Mouse (Mus musculus): ENCODE measurements around the gene Incenp.
"Not testable (repeated sequence)": the region's sequence is repeated elsewhere in the genome, so short reads cannot be mapped to it uniquely, and the experiment has no call there.

Gene Incenp

GRCm38 (mm10) chr19:9899072-9899779 lies at the start of gene Incenp:
Gene Incenp, minus strand, starts transcription at chr19:9899551.
- DNase-seq (ENCODE audit: low spot score in 2 of 2), result peak; percentile 86 to 94

DNA sequence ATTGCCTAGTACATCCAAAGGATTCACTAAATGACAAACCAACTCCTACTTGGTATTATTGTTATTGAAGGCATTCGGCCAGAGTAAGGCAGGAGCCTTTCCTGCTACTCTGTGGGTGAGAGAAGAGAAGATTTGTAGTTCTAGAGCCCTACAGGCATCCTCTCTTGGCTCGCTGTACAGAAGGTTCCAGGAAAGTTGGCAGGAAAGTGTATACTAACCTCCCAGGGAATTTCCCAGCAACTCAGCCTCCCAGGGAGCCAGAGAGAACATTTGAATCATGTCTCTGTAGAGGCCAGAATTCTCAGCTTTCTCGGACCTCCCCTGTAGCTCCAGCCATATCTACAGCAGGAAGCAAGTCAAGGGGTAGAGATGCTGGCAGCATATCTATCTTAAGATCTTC lies 47.6 kb upstream of the Incenp start:
- DNase-seq (ENCODE audit: low spot score in 2 of 2), result no peak

GRCm38 (mm10) chr19:9945800-9946564 lies 46.6 kb upstream of the Incenp start:
- DNase-seq (ENCODE audit: low spot score in 2 of 2), result no peak

DNA sequence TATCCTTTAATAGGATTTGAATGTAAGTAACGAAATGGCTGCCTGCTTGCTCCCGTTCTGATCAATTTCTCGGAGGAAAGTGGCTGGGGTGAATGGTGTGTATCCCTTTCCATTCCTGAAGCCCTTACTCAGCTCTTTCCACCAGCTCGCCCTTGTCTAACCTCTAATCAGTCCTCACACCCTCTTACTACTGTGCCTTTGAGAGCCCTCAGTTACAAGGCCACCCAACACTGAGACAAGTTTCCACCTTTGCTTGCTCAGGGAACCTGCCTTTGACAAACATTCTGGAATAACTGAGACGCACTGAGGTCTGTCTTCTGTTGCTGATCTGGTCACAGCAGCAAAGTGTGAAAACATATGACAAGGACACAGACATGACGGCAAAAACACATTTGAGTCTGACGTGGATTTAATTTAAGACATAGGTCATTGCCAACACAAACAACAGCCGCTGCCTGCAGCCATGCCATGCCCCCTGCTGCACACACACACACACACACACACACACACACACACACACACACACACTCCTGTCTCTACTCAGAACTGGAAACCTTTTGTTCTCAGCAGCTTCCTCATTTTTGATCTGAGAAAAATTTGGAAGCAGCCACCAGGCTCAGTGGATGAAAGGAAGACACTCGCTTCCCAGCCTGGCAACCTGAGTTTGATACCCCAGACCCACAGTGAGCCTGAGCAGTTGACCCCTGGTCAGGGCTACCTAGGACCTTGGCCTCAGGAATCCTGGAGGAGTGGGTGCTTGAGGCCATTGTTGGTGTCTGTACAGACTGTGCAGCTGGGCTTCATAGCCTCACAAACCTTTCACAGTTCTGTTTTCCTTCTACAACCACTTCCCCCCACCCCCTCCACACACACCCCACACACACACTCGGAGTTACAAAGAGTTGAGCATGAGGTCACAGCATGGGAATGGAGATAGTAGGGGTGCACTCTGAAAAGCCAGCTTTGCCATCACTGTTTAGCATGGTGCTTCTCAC lies 43.5 kb upstream of the Incenp start:
- DNase-seq (ENCODE audit: low spot score in 2 of 2), result peak; percentile 34 to 48

GRCm38 (mm10) chr19:9941809-9942208 lies 42.5 kb upstream of the Incenp start:
- DNase-seq (ENCODE audit: low spot score in 2 of 2), result no peak

DNA sequence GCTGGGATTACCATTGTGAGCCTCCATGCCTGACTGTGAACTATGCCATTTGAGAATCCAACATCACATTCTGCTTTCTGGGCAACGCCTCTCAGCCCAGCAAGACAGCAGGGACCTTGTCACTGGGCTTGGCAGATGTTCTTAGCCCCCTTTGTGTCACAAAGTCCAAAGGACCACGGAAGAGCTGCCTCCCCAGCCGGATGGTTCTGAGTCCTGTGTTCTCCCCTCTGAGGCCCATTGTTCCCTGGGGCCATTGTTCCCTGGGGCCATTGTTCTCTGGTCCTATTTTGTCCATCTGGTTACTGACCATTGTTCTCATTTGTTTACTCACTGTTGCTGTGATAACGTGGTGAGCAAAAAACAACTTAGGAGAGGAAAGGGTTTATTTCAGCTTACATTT lies 41.6 kb upstream of the Incenp start:
- no peak for DNase-seq (ENCODE audit: low spot score in 2 of 2)

- no peak for DNase-seq (ENCODE audit: low spot score in 2 of 2)
Observed at GRCm38 (mm10) chr19:9939841-9940240, 40.5 kb upstream of the Incenp start.

GRCm38 (mm10) chr19:9938824-9939303 lies 39.5 kb upstream of the Incenp start:
- DNase-seq (ENCODE audit: low spot score in 2 of 2), result peak; percentile 49 to 73

GRCm38 (mm10) chr19:9938156-9938823 lies 38.9 kb upstream of the Incenp start:
- no peak for DNase-seq (ENCODE audit: low spot score in 2 of 2)

DNA sequence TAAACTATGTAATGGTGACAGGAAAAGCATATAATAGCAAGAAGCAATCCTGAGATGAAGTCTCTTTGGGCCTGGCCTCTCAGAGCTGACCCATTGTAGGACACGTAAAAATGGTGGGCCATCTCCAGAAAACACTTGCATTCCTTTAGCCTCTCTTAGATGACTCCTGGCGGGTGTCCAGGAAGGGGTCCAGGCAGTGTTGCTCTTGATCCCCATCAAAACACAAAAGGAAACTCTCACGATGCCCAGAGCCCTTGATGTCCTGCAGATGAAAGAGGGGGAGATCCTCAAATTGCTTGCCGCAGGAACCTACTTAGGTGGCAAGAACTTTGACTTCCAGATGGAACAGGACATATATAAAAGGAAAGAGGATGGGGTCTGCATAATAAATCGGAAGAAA lies 38.1 kb upstream of the Incenp start:
- DNase-seq (ENCODE audit: low spot score in 2 of 2), result no peak

GRCm38 (mm10) chr19:9936579-9936978 lies 37.2 kb upstream of the Incenp start:
- peak in 1 of 2 experiments; percentile 66 for DNase-seq (ENCODE audit: low spot score in 2 of 2)

DNA sequence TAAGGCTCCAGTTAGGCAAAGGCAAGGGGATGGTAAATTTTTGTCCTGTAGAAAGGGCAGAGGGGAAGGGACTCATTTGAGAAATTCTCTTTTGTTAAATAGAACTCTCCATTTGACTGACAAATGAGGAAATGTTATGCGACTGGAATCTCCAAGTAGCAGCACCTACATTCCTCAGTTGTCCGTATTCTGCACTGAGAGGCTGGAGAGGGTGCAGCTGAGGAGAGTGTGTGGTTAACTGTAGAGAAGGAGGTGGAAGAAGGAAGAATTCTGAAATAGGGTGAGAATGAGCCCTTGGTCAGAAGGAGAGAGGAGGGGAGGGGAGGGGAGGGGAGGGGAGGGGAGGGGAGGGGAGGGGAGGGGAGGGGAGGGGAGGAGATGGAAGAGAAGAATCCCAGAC lies 34.6 kb upstream of the Incenp start:
- DNase-seq (ENCODE audit: low spot score in 2 of 2), result no peak

- not testable (repeated sequence) for DNase-seq (ENCODE audit: low spot score in 2 of 2)
Observed at GRCm38 (mm10) chr19:9931167-9931607, 31.8 kb upstream of the Incenp start.

DNA sequence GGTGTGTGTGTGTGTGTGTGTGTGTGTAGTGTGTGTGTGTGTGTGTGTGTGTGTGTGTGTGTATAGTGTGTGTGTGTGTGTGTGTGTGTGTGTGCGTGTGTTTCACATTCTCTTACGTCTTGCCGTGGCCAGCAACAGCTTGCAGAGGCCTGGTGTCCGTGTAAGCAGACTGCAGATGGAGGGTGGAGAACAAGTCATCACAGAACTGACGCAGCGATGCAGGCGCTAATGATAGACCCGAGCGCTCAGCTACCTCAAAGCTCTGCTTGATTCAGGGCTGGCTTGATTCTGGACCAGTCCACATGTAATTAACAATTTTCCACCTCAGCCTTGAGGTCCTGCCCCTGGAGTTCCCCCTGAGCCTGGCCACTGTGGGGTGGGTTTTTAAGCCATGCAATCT lies 28.7 kb upstream of the Incenp start:
- DNase-seq (ENCODE audit: low spot score in 2 of 2), result no peak

GRCm38 (mm10) chr19:9924769-9925272 lies 25.5 kb upstream of the Incenp start:
- no peak for DNase-seq (ENCODE audit: low spot score in 2 of 2)

GRCm38 (mm10) chr19:9924034-9924768 lies 24.9 kb upstream of the Incenp start:
- DNase-seq (ENCODE audit: low spot score in 2 of 2), result no peak

DNA sequence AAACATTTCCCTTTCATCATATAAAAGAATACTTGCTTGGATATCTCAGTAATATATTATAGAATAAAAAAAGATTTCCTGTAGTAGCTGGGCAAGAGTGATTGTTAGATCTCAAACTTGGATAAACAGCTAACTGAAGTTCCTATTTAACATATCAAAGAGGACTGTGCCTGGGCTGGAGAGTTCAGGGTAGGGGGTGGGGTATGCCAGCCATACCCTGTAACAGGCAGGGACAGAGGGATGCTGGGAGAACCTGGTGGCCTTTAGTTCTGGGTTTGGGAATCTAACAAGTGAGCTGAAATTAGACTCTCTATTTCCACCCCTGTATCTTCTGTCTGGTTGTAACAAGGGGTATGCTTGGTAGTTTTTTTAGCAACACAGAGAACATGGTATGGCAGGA lies 23.7 kb upstream of the Incenp start:
- DNase-seq (ENCODE audit: low spot score in 2 of 2), result no peak

DNA sequence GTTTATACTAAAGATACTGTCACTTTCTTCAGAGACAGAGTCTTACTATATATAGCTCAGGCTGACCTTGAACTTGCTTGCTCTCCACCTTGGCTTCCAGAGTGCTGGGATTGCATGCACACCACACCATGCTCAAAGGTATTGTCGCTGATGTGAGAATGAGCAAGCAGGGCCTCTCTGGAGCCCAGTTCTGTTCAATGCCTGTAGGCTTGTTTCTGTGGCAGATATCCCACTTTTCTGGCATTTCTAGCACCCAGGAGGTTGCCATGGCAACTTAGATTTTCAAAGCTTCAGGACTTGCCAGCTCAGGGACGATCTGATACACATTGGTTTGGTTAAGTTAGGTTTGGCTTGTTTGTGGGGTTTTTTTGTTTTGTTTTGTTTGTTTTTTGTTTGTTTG lies 22.9 kb upstream of the Incenp start:
- no peak for DNase-seq (ENCODE audit: low spot score in 2 of 2)

DNA sequence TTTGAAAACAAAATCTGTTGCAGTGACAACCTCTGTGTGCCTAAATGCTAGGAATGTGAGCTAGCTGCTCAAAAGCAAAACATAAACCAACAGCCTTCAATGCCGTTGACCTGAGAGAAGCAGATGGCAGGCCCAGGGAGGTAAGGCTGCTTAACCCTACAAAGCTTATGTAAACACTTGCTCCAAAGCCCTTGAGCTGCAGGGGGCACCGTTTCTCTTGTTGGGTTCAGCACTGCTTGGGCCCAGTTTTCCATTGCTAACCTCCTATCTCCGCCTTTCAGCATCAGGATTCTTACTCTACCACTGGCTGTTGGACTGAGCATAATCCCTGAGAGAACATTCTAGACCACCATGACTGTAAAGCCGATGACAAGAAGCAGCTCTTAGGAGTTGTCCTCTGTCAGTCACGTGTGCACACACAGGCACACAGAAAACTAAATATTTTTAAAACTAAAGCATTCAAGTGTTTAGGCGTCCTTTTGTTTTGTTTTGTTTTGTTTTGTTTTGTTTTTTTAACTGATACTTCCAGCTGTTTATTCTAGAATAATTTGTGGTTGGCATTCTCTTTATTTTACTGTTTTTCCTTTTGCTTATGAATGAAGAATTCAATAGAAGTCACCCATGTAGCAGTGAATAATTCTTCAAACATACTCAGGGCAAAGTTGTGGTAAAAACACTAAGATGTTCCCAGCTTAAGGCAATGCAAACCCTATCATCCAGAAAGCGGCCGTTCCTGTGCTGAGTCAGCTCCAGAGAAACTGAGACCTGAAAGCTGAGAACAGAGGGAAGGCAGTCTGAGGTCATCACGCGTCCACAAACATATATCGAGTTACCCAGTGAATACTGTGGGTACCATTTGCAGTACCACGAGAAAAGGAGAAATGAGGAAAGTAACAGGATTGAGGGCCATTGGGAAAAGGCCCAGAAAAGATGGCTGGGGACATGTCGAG lies 21.8 kb upstream of the Incenp start:
- peak in 1 of 2 experiments; percentile 66 for DNase-seq (ENCODE audit: low spot score in 2 of 2)
